Mouse (Mus musculus) liver, adult 2 months (tissue): ENCODE results near the gene Zfp385c. TPM values are rescaled to one million over a fixed set of nuclear protein-coding genes. Genes with fewer than 3 reads are reported as not detected.

Experiments
- DNase-seq: peaks from one replicate; pipeline ENCODE4 v3.0.0-alpha.2; 2011; ENCODE audit warnings: low read depth, low spot score; ENCODE audit errors: extremely low read depth
- H3K27ac ChIP-seq: fragments of 200-500 bp; replicated peaks from 2 replicates; pipeline ENCODE4 v1.5.1; 2012; ENCODE audit warnings: low read depth, mild to moderate bottlenecking, control low read depth, inconsistent platforms, low read length; ENCODE audit not compliant: insufficient read depth
- H3K27me3 ChIP-seq: fragments of 200-500 bp; 2 replicates; pipeline ENCODE4 v1.6.1; 2012; ENCODE audit warnings: mild to moderate bottlenecking, moderate library complexity, low read length, inconsistent platforms; ENCODE audit not compliant: control insufficient read depth, insufficient read depth
- H3K36me3 ChIP-seq: fragments of 200-500 bp; 2 replicates; pipeline ENCODE4 v1.6.1; 2012; ENCODE audit warnings: low read length, inconsistent platforms; ENCODE audit not compliant: control insufficient read depth, insufficient read depth
- H3K4me1 ChIP-seq: fragments of 200-500 bp; 2 replicates; pipeline ENCODE4 v1.6.1; 2011; ENCODE audit warnings: low read length; ENCODE audit not compliant: control insufficient read depth, insufficient read depth
- H3K4me3 ChIP-seq: fragments of 200-500 bp; 2 replicates; pipeline ENCODE4 v1.5.1; 2011; ENCODE audit warnings: low read depth, mild to moderate bottlenecking, control low read depth, low read length, moderate library complexity; ENCODE audit not compliant: insufficient read depth
- H3K79me2 ChIP-seq: fragments of 200-500 bp; 2 replicates; pipeline ENCODE4 v1.6.1; 2012; ENCODE audit warnings: inconsistent platforms, mild to moderate bottlenecking, low read length, moderate library complexity; ENCODE audit not compliant: control insufficient read depth, insufficient read depth
- H3K9ac ChIP-seq: fragments of 200-500 bp; 2 replicates; pipeline ENCODE4 v1.6.1; 2012; ENCODE audit warnings: low read depth, mild to moderate bottlenecking, control low read depth, inconsistent platforms, low read length
- CTCF ChIP-seq: fragments of 200-500 bp; IDR thresholded peaks from 2 replicates; pipeline ENCODE4 v1.5.1; 2011; ENCODE audit warnings: low read depth, low read length, control low read depth
- POLR2A ChIP-seq: fragments of 200-500 bp; IDR thresholded peaks from 2 replicates; pipeline ENCODE4 v1.6.1; 2011; ENCODE audit warnings: low read length, control low read depth; ENCODE audit not compliant: insufficient read depth; ENCODE audit errors: extremely low read depth
- WGBS: fragments of 180-500 bp; shearing (Covaris S2); methylation state at CpG from one replicate; pipeline ENCODE4 v1.1.7; 2018; 5-methylcytosine and 5-hydroxymethylcytosine counted together
- polyA plus RNA-seq: library from polyadenylated mRNA; depleted of rRNA; stranded (reverse); fragments of >200 nt; gene quantifications from 2 replicates; pipeline ENCODE4 v1.2.3, GENCODE M21; 2012
- total RNA-seq: library from RNA; depleted of rRNA; stranded (reverse); fragments of >200 nt; gene quantifications from 2 replicates; pipeline ENCODE4 v1.2.3, GENCODE M21; 2014

Zfp385c gene
- total and polyA plus RNA-seq, 2 experiments = not detected

DNA sequence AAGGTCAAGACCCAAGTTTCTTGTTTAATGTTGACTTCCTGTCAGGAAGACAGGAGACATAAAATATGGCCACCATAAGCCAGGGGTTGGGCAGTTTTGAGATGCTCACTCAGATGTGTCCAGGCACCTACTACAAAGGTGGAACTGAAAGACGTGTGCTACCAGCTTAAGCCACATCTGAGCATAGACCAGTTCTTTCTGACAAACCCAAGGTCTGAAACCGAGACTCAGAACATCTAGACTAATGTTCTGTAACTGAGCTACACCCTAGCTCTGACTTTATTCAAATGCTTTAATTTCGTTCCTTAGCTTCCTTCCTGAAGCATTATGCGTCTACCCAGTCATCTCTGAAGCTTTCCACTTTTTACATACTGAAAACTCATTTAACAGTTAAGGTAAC is 94.2 kb downstream of the Zfp385c start:
- DNase-seq = no peak

DNA sequence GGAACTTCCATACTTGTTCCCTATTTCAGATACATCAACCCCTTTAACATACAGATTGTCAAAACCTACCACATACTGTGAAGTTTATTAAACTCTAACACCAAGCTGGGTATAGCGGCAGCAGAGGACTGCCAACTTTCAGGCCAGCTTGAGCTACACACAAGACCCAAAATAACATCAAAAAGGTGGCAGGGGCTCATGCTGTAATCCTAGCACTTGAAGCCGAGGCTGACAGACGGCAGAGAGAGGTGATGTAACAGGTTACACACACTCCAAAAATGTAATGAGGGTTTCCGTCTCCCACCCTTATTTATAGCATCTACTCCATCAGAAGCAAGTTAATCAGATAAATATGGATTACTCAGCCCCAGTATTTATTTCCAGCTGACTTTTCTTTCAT is 96.7 kb downstream of the Zfp385c start:
- Histone ChIP-seq H3K27me3 (no peaks in the 10 kb centered on the region), H3K36me3 (peaks cover 58% of the 10 kb centered on the region), H3K27ac (no peak overlapping the region), H3K4me1 (peaks cover 16% of the 10 kb centered on the region), H3K79me2 (0 out of 2 replicates have a peak, but pooled peaks cover 4% of the 10 kb centered on the region), H3K4me3 (no peak overlapping the region), H3K9ac (no peak overlapping the region)
- no peak for DNase-seq
- TF ChIP-seq CTCF = no peak
- TF ChIP-seq POLR2A = no peak
- WGBS = 91% methylated on average over 4 of the region's 4 CpGs

More for the DNA sequence above, 94.2 kb downstream of the Zfp385c start:
- Histone ChIP-seq H3K9ac (no peak overlapping the region), H3K27me3 (no peaks in the 10 kb centered on the region), H3K36me3 (peaks cover 62% of the 10 kb centered on the region), H3K79me2 (peaks cover 15% of the 10 kb centered on the region; the same call in 1 of the 2 replicates), H3K4me3 (no peak overlapping the region), H3K27ac (no peak overlapping the region), H3K4me1 (peaks cover 10% of the 10 kb centered on the region)
- TF ChIP-seq CTCF = no peak
- TF ChIP-seq POLR2A = no peak
- WGBS = 88% methylated on average over 4 of the region's 4 CpGs

DNA sequence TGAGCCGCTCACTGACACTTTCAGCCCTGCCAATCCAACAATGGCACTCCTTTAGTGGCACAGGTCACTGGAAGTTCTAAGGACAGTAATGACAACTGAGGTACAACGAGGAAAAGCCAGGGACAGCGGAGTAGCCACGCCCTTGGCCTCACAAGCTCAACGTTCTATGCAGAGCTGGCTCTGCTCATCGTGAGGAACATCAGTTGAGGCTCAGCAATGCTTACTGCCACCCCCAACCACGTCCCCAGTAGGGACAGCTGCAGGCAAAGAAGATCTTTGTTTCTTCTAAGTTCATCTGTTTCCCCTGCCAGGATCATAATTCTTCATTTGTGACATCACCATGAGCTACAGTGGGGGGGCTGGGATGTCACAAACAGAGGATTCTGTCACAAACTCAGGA is 97.6 kb downstream of the Zfp385c start:
- Histone ChIP-seq H3K36me3 (peaks cover 57% of the 10 kb centered on the region), H3K27ac (no peak overlapping the region), H3K4me3 (no peak overlapping the region), H3K9ac (no peak overlapping the region), H3K79me2 (no peaks in the 10 kb centered on the region), H3K27me3 (no peaks in the 10 kb centered on the region), H3K4me1 (peaks cover 16% of the 10 kb centered on the region)
- no peak for TF ChIP-seq CTCF
- no peak for TF ChIP-seq POLR2A
- DNase-seq = no peak
- 80% methylated on average over 7 of the region's 7 CpGs for WGBS

DNA sequence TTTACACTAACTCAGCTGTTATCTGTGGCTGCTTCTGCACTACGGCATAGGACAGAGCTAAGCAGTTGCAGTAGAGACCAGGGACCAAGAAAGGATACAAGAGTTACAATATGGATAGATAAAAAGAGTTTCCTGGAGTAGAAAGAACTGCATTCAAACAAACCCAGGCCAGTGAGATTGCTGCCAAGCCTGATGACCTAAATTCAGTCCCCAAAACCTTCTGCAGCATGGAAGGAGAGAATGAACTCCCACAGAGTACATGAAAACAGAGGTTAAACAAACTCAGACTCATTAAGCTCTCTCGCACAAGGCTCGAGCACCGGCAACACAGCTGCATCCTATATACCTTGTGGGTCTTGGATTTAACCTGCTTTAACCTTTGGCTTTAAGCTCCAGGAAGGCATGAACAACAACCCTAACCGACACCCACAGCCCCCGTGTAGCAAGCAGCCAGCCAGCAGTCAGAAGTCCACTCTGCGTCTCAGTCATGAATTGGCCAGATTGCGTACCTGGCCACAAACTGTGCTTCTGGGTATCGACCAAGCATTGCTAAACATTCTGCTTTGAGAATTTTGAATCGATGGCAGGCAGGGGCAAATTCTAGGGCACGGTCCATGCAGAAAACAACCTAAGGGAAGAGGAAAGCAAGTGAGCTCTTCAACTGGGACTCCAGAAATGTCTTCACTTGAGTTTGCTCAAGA is 99.8 kb downstream of the Zfp385c start:
- Histone ChIP-seq H3K4me1 (peaks cover 16% of the 10 kb centered on the region), H3K4me3 (no peak overlapping the region), H3K27ac (peak overlapping the region; percentile 53), H3K9ac (no peak overlapping the region), H3K36me3 (peaks cover 58% of the 10 kb centered on the region), H3K27me3 (no peaks in the 10 kb centered on the region), H3K79me2 (no peaks in the 10 kb centered on the region)
- TF ChIP-seq POLR2A (no peak), CTCF (no peak)
- peak; percentile 96 for DNase-seq
- WGBS = 28% methylated on average over 11 of the region's 11 CpGs

DNA sequence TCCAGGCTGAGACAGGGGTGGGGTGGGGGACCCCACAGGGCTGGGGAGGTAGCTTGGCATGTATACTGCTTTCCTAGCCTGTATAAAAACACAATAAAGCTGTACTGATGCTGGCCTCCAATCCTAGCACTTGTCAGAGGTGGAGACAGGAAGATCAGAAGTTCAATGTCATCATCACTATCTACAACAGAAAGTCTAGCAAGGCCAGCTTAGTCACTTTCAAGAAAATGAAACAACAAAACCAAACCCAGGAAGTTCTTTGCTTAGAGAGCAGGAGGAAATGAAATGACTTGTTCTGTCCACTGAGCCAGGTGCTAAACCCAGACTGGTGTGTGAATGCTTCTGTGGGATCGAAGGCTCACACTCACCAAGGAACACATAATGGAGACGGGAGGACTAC is 103.8 kb downstream of the Zfp385c start:
- Histone ChIP-seq H3K27me3 (no peaks in the 10 kb centered on the region), H3K9ac (no peak overlapping the region), H3K4me3 (no peak overlapping the region), H3K79me2 (no peaks in the 10 kb centered on the region), H3K36me3 (peaks cover 65% of the 10 kb centered on the region), H3K4me1 (peaks cover 10% of the 10 kb centered on the region), H3K27ac (0 out of 2 replicates have a peak overlapping the region, but pooled peaks have one; percentile 34)
- WGBS = 80% methylated on average over 2 of the region's 2 CpGs
- TF ChIP-seq POLR2A (no peak), CTCF (no peak)
- DNase-seq = no peak

DNA sequence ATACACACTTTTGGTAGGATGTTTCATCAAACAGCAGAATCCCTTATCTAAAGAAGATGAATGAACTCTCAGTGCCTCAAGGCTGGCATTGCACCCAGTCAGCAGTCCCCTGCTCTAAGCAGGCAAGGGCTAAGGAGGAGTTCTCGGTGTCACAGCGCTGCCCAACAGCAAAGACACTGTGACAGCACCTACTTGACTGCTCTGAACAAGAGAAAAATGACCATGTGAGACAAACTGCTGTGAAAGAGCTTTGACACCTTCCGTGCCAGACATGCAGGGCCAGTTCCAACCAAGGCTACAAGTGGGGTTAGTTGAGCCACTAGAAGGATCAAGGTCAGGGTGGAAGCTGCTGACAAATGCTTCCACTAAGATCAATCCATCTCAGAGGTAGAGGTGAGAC is 107.1 kb downstream of the Zfp385c start:
- H3K36me3 ChIP-seq = peaks cover 60% of the 10 kb centered on the region
- DNase-seq = no peak
- TF ChIP-seq POLR2A (no peak), CTCF (no peak)
- no peaks in the 10 kb centered on the region for H3K4me1 ChIP-seq
- no peaks in the 10 kb centered on the region for H3K27me3 ChIP-seq
- H3K9ac ChIP-seq = no peak overlapping the region
- no peaks in the 10 kb centered on the region for H3K79me2 ChIP-seq
- H3K27ac ChIP-seq = no peak overlapping the region
- WGBS = 97% methylated on average over 3 of the region's 3 CpGs
- no peak overlapping the region for H3K4me3 ChIP-seq
